Mouse (Mus musculus): ENCODE data around the gene Dcun1d1. TPM values are rescaled to one million over a fixed set of nuclear protein-coding genes. Genes with fewer than 3 reads are reported as not detected.

Gene Dcun1d1
- total and polyA plus RNA-seq, 2 experiments from 2014 or later, result 72.9 to 88.9 TPM

DNA sequence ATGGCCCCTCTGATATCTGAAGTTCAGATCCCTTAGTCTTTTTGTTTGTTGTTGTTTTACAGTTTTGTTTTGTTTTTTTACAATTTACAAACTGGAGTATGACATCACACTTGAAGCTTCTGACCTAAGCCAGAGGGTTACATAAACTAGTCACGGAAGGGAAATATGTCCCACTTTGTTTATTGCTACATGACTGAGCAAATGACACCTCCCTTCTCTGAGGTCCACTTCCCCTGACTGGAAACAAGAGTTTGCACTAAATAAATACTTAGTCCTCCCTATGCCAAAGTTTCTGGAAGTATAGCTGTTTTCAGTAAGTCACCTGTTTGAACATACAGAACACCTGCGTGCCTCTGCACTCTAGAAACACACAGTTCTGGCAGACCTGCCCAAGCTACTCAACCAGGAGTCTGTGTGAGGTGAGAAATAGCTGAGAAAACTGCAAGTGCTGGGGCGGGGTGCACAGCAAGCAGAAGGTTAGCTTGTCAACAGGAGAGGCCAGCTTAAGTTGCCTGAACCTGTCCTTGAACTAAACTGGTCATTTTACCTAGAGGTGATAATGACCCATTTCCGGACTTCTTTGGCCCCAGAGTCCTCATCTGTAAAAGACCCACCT lies 3.4 kb upstream of the Dcun1d1 start:
- 83% methylated on average over 4 of the region's 4 CpGs for WGBS
- Histone ChIP-seq H3K4me2 (ENCODE audit: low read depth, low read length) (no peak overlapping the region), H3K9me3 (replicated peaks; ENCODE audit: control insufficient read depth, low read length) (no peaks in the 10 kb centered on the region), H3K4me1 (ENCODE audit: control insufficient read depth, insufficient read depth) (no peaks in the 10 kb centered on the region), H3K9ac (replicated peaks; ENCODE audit: low read depth, low read length) (no peak overlapping the region), H3K27me3 (ENCODE audit: control insufficient read depth, insufficient read depth, low read length) (no peaks in the 10 kb centered on the region), H3K36me3 (replicated peaks; ENCODE audit: control insufficient read depth, insufficient read depth, low read length) (peaks cover 9% of the 10 kb centered on the region; the same call in 1 of the 2 replicates), H3K4me3 (ENCODE audit: low read depth, low read length) (no peak overlapping the region), H3K27ac (ENCODE audit: low read depth) (no peak overlapping the region)
- DNase-seq (ENCODE audit: low spot score) (no peak), ATAC-seq (ENCODE audit: insufficient read depth, low read depth) (no peak)
- no peak for TF ChIP-seq CTCF (IDR thresholded peaks at IDR 0.05; ENCODE audit: low read depth)
- no peak for TF ChIP-seq EP300 (IDR thresholded peaks at IDR 0.05; ENCODE audit: low read depth)

DNA sequence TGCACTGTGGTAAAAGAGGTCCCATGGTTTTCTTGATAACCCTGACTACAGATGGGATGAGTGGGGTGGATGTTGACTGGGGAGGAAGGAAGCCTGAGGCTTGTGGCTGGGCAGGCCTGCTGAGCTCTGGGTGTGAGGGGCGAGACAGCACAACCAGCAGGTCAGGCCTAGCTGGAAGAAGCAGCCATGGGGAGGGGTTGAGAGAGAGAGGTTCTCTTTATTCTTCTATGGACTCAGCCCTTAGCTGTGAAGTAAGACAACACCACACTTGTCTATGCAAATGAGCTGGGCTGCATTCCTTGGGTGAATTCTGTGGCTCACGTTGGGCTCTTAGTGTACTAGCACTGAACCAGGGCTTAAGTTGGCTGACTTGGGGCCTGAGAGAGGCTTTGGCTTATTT lies 2.8 kb upstream of the Dcun1d1 start:
- no peaks in the 10 kb centered on the region for H3K9me3 ChIP-seq (replicated peaks; ENCODE audit: control insufficient read depth, low read length)
- no peak for ATAC-seq (ENCODE audit: insufficient read depth, low read depth)
- H3K4me1 ChIP-seq (ENCODE audit: control insufficient read depth, insufficient read depth), result no peaks in the 10 kb centered on the region
- peaks cover 9% of the 10 kb centered on the region; the same call in 1 of the 2 replicates for H3K36me3 ChIP-seq (replicated peaks; ENCODE audit: control insufficient read depth, insufficient read depth, low read length)
- DNase-seq (ENCODE audit: low spot score), result no peak
- H3K4me2 ChIP-seq (ENCODE audit: low read depth, low read length), result no peak overlapping the region
- WGBS, result 38% methylated on average over 2 of the region's 2 CpGs
- no peaks in the 10 kb centered on the region for H3K27me3 ChIP-seq (ENCODE audit: control insufficient read depth, insufficient read depth, low read length)
- H3K27ac ChIP-seq (ENCODE audit: low read depth), result no peak overlapping the region
- no peak overlapping the region for H3K4me3 ChIP-seq (ENCODE audit: low read depth, low read length)
- TF ChIP-seq CTCF (IDR thresholded peaks at IDR 0.05; ENCODE audit: low read depth), result no peak
- no peak for TF ChIP-seq EP300 (IDR thresholded peaks at IDR 0.05; ENCODE audit: low read depth)
- no peak overlapping the region for H3K9ac ChIP-seq (replicated peaks; ENCODE audit: low read depth, low read length)

DNA sequence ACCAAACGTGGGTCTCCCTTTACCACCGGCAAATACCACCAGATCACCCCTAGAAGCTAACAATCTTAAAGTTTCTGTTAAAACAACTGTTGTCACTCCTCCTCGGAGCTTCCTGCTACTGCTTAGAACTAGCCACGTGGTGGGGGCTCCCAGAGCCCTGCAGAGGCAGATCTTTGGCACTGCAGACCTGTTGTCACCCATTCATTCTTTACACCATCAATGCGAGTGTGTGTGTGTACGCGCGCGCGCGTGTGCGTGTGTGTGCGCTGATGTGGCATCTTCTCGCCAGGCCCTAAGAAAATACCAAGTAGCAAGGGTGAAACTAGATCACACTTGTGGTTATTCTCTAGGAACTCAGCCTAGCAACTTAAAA lies 3.9 kb downstream of the Dcun1d1 start:
- H3K4me2 ChIP-seq (ENCODE audit: low read depth, low read length), result peak overlapping the region; percentile 86
- DNase-seq (ENCODE audit: low spot score) (peak; percentile 47), ATAC-seq (ENCODE audit: insufficient read depth, low read depth) (peak; percentile 60)
- peaks cover 5% of the 10 kb centered on the region; the same call in 1 of the 2 replicates for H3K36me3 ChIP-seq (replicated peaks; ENCODE audit: control insufficient read depth, insufficient read depth, low read length)
- peak overlapping the region; percentile 87 for H3K4me3 ChIP-seq (ENCODE audit: low read depth, low read length)
- 0% methylated on average over 14 of the region's 14 CpGs for WGBS
- peak overlapping the region; percentile 95 for H3K27ac ChIP-seq (ENCODE audit: low read depth)
- H3K9ac ChIP-seq (replicated peaks; ENCODE audit: low read depth, low read length), result peak overlapping the region; percentile 97
- peaks cover 20% of the 10 kb centered on the region for H3K4me1 ChIP-seq (ENCODE audit: control insufficient read depth, insufficient read depth)
- TF ChIP-seq EP300 (IDR thresholded peaks at IDR 0.05; ENCODE audit: low read depth) (no peak), CTCF (IDR thresholded peaks at IDR 0.05; ENCODE audit: low read depth) (no peak)
- H3K9me3 ChIP-seq (replicated peaks; ENCODE audit: control insufficient read depth, low read length), result no peaks in the 10 kb centered on the region
- H3K27me3 ChIP-seq (ENCODE audit: control insufficient read depth, insufficient read depth, low read length), result no peaks in the 10 kb centered on the region

DNA sequence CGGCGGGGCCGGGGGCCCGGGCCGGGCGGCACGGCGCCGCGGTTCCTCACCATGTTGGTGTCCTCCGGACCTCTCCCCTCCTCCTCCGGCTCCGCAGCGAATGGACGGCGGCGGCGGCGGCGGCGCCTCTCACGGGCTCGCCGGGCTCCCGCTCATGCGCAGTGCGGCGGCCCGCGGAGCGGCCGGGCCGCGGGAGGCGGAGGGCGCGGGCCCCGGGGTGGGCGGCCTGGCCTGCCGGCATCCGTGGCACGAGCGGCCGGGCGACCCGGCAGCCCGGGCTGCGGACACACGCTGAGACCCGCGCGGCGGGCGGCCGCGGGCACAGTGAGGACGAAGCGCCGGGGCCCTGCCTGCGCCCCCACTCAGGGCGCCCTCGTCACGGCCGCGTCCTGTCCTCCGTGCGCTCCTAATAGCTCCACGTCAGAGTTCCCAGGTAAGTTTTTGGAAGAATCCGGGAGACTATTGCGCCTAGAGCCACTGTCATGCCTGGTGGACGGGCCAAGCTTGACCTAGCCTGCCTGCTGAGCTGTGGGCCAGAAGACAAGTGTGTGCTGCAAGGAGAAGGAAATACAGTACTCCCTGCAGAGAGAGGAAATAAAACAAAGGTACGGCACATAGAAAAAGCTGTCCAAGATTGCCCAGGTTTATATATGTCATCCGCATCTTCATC lies 4.4 kb downstream of the Dcun1d1 start:
- peak overlapping the region; percentile 86 for H3K4me2 ChIP-seq (ENCODE audit: low read depth, low read length)
- ATAC-seq (ENCODE audit: insufficient read depth, low read depth) (peak; percentile 92), DNase-seq (ENCODE audit: low spot score) (peak; percentile 72)
- H3K27me3 ChIP-seq (ENCODE audit: control insufficient read depth, insufficient read depth, low read length), result no peaks in the 10 kb centered on the region
- WGBS, result under 1% methylated on average over 45 of the region's 73 CpGs
- H3K4me3 ChIP-seq (ENCODE audit: low read depth, low read length), result peak overlapping the region; percentile 87
- TF ChIP-seq CTCF (IDR thresholded peaks at IDR 0.05; ENCODE audit: low read depth), result no peak
- no peak for TF ChIP-seq EP300 (IDR thresholded peaks at IDR 0.05; ENCODE audit: low read depth)
- H3K9me3 ChIP-seq (replicated peaks; ENCODE audit: control insufficient read depth, low read length), result no peaks in the 10 kb centered on the region
- peaks cover 20% of the 10 kb centered on the region for H3K4me1 ChIP-seq (ENCODE audit: control insufficient read depth, insufficient read depth)
- peak overlapping the region; percentile 97 for H3K9ac ChIP-seq (replicated peaks; ENCODE audit: low read depth, low read length)
- peak overlapping the region; percentile 95 for H3K27ac ChIP-seq (ENCODE audit: low read depth)
- 0 out of 2 replicates have a peak, but pooled peaks cover under 1% of the 10 kb centered on the region for H3K36me3 ChIP-seq (replicated peaks; ENCODE audit: control insufficient read depth, insufficient read depth, low read length)

DNA sequence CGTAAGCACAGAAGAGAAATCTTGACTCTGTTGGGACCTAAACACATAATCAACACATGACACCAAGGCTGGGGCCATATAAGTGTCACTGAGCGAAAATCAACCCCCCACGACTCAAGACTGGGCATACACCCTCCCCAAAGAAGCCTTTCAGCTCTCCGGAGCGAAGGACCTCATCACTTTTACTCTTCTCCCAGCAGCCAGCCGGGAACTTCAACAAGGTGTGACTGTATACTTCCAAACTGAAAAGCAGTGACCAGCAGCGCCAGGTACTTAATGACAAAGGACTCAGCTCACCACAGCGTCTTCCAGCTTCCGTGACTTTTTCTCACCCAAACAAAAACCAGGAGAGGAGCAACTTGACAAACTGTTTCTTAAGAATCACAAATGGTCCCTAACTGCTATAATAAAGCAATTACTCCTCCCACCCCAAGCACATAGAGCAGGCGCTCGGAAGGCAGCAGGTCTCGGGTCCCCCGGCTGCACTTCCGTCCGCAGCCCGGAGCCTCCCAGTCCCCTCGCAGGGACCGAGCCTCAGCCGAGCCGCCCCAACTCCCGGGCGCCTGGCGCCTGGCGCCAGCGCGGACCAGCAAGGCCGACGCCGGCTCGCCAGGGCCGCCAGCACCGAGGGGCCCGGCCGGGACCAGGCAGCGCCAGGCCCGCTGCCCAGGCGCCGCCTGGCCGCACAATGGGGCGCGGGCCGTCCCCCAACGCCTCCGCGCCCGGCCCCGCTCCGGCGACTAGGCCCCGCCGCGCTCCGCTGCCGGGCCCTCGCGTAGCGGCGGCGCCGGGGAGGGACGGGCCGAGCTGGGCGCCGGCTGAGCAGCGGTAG lies 5.1 kb downstream of the Dcun1d1 start:
- Histone ChIP-seq H3K4me1 (ENCODE audit: control insufficient read depth, insufficient read depth) (peaks cover 26% of the 10 kb centered on the region), H3K9ac (replicated peaks; ENCODE audit: low read depth, low read length) (peak overlapping the region; percentile 97), H3K36me3 (replicated peaks; ENCODE audit: control insufficient read depth, insufficient read depth, low read length) (no peaks in the 10 kb centered on the region), H3K27me3 (ENCODE audit: control insufficient read depth, insufficient read depth, low read length) (no peaks in the 10 kb centered on the region), H3K9me3 (replicated peaks; ENCODE audit: control insufficient read depth, low read length) (no peaks in the 10 kb centered on the region), H3K27ac (ENCODE audit: low read depth) (peak overlapping the region; percentile 95), H3K4me2 (ENCODE audit: low read depth, low read length) (peak overlapping the region; percentile 86), H3K4me3 (ENCODE audit: low read depth, low read length) (peak overlapping the region; percentile 87)
- peak; percentile 55 for DNase-seq (ENCODE audit: low spot score)
- TF ChIP-seq EP300 (IDR thresholded peaks at IDR 0.05; ENCODE audit: low read depth), result no peak
- TF ChIP-seq CTCF (IDR thresholded peaks at IDR 0.05; ENCODE audit: low read depth), result no peak
- WGBS, result under 1% methylated on average over 59 of the region's 65 CpGs
- ATAC-seq (ENCODE audit: insufficient read depth, low read depth), result peak; percentile 82
